Mouse (Mus musculus) spleen, adult 18-20 months (tissue): Measurements from ENCODE around the gene Lrrc41.

ENCODE experiments used
- DNase-seq, 2 experiments: peaks; one replicate each; pipeline ENCODE4 v3.0.0; 2022; ENCODE audit warnings: mixed read lengths in 2 of 2

Gene Lrrc41

DNA sequence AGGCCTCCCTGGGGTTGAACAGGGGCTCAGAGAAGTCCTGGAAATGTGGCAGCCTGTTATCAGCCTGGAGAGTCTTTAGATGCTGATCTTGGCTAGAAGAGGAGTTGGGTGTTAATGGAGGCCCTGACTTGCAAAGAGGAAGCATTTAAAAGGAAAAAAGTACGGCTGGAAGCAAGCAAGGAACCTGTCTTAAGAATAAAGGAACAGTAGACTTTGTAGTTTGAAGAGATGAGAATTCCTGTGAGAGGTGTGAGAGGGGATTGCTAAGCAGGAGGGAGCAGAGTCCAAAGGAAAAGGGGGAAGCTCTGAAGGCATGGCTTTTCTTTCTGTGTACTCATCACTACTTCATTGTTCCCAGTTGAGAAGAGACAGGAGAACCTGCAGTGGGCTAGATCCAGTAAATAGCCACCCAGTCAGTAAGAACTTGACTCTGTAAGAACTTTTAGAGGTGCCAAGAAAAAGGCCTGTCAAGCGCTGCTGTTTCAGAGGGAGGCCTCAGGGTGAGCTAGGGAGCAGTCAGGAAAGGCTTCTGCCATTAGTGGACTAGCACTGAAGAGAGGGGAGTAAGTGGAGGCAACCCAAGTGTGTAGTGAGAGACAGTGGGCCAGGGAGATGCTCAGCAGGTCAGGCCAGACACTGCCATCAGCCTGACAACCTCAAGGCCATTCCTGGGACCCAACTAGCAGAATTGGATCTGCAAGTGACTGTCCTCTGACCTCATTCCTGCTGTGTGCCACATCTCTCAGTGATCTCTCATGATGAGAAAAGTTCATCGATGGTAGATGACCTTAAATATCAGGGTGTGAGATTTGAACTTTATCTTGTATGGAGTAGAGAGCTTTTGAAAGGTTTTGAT lies 2.4 kb downstream of the Lrrc41 start:
- no peak for DNase-seq

- DNase-seq, result no peak
Observed at GRCm38 (mm10) chr4:116088510-116089249, 13.6 kb downstream of the Lrrc41 start.

GRCm38 (mm10) chr4:116096291-116096690 lies 21.2 kb downstream of the Lrrc41 start:
- DNase-seq, result no peak

GRCm38 (mm10) chr4:116097211-116097610 lies 22.1 kb downstream of the Lrrc41 start:
- DNase-seq, result no peak

- no peak for DNase-seq
Observed at GRCm38 (mm10) chr4:116100959-116101358, 25.9 kb downstream of the Lrrc41 start.

GRCm38 (mm10) chr4:116105278-116105677 lies 30.2 kb downstream of the Lrrc41 start:
- no peak for DNase-seq

- DNase-seq, result no peak
Observed at GRCm38 (mm10) chr4:116110695-116111094, 35.6 kb downstream of the Lrrc41 start.

DNA sequence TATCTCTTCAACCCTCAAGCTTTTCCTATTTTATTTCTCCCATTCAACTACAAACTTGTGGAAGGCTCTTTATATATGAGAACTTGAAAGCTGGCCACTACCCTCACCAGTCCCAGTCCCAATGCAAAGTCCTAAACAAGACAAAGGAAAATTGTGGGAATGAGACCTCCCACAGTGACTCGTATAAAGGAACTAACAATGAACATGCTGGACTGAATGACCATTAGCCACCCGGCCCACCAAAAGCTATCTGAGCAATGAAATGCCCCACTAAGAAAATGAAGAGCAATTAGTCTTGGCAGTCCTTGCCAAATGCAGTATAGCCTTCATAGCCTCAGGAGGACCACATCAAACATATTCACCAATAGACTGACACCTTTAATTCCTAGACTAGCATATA lies 36.4 kb downstream of the Lrrc41 start:
- no peak for DNase-seq

DNA sequence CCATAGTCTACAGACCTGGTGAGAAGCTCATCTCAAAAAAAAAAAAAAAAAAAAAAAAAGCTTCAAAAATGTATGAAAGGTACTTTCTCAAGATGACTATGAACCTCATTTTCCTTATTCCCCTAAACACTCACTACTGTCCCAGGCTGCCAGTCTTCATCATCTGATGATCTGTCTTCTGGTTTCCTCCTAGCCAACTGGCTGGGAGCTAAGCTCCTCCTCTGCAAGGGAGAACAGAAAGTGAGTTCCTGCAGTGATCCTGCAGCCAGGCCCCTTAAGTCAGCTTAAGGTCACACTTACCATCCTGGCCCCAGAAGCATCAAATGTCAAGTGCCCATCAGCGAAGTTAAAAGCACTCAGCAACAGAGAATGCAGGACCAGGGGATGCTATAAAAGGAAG lies 47.7 kb downstream of the Lrrc41 start:
- no peak for DNase-seq

DNA sequence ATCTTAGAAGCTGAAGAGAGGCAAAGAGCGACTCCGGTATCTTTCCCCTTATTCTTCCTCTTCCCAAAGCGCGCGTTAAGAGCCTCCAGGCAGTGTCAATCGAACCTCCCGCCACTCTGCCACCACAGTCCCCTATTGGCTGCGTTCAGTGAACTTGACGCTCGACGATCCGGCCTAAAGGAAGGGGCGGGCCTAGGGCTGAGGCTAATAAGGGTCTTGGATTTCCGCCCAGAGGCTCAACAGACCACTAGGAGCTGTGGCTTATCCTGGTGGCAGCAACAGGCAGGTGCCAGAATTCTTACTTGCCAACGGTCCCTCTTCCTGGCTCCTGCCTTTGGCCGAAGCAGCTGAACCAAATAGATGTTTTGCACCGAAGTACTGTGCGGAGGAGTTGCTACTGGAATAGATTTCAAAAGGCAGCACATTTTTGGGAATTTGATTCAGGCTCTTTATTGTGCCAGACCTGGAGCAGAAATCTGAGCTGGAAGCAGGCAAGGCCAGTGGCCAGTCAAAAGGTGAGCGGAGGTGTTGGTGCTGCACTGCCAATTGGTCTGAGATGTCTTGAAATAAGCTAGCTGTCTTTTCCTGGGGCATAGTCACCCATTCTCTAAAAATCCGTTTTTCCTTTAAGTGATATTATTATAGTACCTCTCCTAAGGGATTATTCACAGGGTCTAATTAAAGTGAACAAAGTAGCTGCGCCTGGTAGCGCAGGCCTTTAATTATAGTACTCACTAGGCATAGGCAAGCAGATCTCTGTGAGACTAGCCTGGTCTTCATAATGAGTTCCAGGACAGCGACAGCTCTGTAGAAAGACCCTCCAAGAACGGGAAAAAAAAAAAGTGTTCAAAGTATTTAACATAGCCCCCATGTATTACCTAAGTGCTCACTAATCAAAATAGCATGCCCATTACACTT lies 48.8 kb downstream of the Lrrc41 start, which contains the start of the genes Rad54l and Pomgnt1:
Gene Rad54l (minus strand): TSS at position 89 of the 918 bp plus-strand sequence.
Gene Pomgnt1 (plus strand): TSS at position 239 of the 918 bp plus-strand sequence.
- peak; percentile 56 to 66 for DNase-seq

GRCm38 (mm10) chr4:116125803-116126386 lies 50.8 kb downstream of the Lrrc41 start:
- DNase-seq, result no peak

DNA sequence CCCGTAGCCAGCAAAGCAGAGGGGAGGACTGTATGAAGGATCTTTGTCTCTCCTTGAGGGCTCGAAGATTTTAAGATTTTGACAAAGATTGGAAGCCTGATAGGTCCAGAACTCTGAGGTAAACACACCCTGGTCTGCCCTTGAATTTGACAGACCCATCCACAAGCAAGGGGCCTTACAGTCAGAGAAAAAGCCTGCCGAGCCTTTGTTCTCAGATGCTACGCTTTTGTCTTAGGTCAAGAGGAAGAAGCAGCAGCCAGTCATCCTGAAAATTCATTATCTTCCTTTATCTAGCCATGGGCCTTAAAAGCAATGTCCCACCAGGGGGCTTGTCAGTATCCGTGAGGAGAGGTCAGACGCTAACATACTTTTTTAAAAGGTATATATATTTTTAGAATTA lies 52.9 kb downstream of the Lrrc41 start:
- no peak for DNase-seq

DNA sequence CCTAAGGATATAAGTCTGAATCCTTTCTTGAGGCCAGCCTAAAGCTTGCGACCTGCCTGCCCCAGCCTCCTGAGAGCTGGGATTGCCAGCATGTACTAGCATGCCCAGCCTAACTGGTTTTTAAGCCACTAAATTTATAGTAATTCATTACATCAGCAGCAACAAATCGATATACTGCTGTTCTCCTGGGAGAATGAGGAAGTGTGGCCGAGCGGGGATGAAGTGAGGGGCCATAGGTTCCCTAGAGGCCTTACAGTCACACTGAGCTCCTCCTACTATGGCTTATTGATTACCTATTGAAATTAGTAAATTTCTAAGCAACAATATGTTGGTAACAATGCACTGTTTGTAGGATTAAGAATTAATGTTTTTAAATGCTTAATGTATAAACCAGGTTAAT lies 58.1 kb downstream of the Lrrc41 start:
- DNase-seq, result no peak

GRCm38 (mm10) chr4:116134990-116135389 lies 59.9 kb downstream of the Lrrc41 start:
- DNase-seq, result no peak

DNA sequence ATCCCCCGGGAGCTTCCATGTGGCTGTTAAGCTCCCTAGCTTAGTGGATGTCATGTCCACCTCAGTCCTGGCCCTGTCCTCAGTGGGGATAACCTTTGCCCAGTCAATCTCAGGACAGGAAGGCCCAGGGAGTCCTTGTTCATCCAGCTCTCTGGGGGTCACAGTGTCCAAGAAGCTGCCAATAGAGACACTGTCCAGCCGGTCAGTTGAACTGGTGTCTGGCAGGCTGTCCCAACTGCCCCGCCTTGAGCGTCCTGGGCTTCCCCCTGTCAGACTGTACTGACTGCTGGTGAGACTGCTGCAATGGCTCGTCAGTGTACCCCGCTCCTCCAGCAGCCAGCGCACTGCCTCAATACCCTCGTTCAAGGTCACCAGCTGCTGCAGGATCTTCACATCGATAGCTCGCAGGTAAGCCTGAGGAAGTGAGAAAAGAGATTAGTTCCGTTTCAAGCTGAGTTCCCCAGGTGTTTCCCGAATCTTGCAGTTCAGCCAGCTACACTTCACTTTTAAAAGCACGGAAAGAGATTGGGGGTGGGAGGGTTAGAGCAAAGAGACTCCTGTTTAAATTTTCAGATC lies 62.4 kb downstream of the Lrrc41 start:
- peak; percentile 28 to 37 for DNase-seq

DNA sequence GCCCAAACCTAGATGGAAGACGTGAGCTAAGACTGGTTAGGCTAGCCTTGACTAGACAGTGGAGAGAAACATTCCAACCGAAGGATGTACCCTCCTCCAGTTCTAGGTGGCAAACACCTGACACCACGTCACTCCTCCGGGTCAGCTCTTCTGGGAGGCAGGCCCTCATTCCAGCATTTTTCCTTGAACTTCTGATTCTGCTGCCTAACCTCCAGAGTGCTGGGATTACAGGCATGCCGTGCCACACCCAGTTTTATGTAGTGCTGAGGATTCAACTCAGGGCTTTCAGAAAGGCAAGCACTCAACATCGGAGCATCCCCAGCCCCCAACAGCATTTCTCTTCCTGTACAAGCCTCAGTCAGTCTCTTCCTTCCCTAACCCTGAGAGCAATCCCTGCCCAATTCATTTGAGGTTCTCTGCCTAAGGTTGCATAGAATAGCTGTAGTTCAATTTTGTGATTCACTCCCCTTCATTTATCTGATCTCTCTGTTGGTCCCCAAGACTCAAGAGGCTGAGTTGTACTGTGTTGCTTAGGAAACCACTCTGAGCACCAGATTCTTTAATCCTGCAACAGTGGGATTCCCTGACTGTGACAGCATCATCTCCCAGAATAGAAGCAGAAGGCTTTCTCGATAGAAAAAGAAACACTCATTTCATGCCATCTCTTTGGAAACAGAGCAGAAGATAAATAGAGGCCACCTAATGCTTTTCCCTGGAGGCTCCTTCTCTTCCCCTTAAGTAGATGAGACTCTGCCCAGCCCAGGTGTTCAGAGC lies 65.9 kb downstream of the Lrrc41 start:
- DNase-seq, result no peak

DNA sequence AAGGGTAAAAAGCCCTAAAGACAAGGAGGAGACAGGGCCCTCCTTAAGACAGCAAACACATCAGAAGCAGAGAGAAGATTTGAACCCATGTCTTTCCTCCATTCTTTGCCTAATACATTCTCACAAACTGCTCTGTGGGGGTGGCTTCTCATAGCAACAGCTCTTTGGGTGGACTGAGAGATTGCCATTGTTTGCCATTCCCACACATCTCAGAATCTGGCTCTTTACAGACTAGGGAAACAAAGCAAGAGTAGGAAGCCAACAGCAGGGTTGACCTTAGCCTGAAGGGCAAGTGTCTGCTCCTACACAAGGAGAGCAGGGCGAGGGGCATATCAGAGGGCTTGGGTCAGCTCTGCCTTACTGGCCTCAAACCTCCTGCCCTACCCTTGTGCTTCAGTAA lies 66.7 kb downstream of the Lrrc41 start:
- DNase-seq, result no peak

DNA sequence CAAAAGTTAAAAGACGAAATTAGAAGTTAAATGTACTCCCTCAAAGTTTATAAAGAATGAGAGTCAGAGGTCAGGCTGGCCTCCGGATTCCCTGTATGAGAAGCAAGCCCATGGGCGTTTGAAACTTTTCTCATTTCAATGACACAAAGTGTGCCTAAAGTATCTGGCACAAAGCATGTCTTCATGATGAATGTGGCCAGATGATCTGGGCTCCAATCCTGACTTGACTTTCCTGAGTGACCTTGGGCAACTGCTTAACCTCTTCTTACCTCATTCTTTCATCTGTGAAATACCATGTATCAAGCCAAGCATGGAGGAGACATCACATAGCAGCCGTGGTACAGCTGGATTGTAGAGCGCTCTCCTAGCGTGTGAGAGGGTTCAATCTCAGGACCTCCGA lies 67.2 kb downstream of the Lrrc41 start:
- DNase-seq, result no peak

- peak in 1 of 2 experiments; percentile 14 for DNase-seq
Observed at GRCm38 (mm10) chr4:116143317-116143811, 68.3 kb downstream of the Lrrc41 start.

DNA sequence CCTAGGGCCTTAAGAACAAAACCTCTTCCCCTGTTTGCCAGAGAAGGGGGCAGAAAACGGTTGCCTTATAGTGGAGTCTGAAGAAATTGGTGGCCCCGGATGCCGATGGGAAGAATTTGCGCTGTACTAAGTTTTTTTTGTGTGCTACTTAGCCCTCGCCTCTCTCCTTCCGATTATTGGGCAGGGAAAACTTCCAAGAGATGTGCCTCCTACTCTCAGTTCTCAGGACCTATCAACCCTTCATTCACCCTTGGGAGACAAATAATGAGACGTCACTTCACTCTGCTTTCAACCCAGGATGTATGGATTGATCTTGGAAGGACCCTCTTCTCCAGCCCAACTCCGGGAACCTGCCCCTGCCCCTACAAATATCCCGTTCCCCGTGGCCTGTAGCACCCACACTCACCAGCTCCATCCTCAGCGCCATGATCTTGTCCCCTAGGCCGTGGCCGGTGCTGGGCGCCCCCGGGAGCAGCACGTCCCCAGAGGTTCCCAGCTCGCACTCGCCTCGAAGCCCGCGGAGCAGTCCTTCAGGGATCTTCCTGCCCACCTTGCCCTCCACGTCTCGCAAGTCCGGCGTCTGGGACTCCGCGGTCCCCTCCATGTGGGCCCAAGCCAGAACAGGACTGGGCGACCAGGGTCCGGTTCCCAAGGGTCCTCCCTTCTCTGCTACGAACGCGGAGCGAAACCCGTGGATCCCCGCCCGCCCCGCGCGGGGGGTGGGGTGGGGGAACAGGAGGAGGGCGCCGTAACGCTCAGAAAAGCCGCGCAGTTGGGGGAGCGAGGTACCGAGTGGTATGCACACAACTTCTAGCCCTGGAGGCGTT lies 69.0 kb downstream of the Lrrc41 start:
- peak; percentile 18 to 69 for DNase-seq
